Mouse (Mus musculus): ENCODE measurements around the gene Map3k7.

Map3k7 gene

DNA sequence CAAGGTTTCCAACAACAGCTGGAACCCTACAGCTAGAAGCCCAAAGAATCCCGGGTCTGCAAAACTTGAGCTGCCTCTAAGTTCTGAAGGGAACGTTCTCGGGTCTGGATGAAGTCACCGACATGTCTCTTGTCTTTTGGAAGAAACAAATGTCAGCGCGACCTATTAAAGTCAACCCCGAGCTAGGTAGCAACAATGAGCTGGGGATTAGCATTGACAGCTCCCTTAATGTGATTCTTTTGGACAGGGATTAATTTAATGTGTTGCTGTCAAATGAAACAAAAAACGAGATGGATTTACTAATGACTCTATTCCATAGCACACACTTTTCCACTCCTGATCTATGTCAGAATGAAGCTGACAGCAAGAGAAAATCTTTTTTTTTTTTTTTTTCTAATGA is 27.5 kb upstream of the Map3k7 start:
- Histone ChIP-seq H3K4me1 (replicated peaks; ENCODE audit: low read depth, low read length) (peaks cover 10% of the 10 kb centered on the region; the same call in 1 of the 2 replicates), H3K27me3 (ENCODE audit: insufficient read depth, low read length) (peaks cover 20% of the 10 kb centered on the region), H3K9me3 (ENCODE audit: low read length) (no peaks in the 10 kb centered on the region), H3K36me3 (ENCODE audit: insufficient read depth, low read length) (no peaks in the 10 kb centered on the region), H3K4me3 (replicated peaks; ENCODE audit: low read length) (no peak overlapping the region)
- no peak for TF ChIP-seq NANOG (IDR thresholded peaks at IDR 0.05; ENCODE audit: borderline replicate concordance, low read length)
- no peak for TF ChIP-seq CTCF (conservative IDR thresholded peaks at IDR 0.05; ENCODE audit: low read length)
- no peak for TF ChIP-seq POU5F1 (IDR thresholded peaks at IDR 0.05; ENCODE audit: borderline replicate concordance, low read length)

DNA sequence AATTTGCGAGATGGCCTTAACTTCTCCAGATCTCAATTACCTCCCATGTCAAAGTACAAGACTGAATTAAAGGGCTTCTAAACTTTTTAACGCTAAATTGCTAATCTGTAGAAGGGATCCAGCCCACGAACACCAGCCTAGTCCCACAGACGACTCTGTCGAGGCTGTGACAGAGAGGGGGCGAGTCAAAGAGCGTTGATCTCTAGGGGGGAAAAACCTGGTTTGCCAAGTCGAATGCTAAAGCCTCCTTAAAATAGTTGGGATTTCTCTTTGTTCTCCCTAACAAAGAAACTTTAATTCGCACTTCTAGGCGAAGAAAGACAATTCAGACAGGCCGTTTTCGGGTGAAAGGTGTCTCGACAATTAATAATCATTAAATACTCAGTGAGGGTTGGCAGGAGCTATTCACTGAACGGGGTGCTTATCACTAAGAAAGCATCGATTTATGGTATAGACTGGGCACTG is 27.0 kb upstream of the Map3k7 start:
- no peak for TF ChIP-seq NANOG (IDR thresholded peaks at IDR 0.05; ENCODE audit: borderline replicate concordance, low read length)
- TF ChIP-seq CTCF (conservative IDR thresholded peaks at IDR 0.05; ENCODE audit: low read length) = no peak
- TF ChIP-seq POU5F1 (IDR thresholded peaks at IDR 0.05; ENCODE audit: borderline replicate concordance, low read length) = no peak
- Histone ChIP-seq H3K27me3 (ENCODE audit: insufficient read depth, low read length) (peaks cover 19% of the 10 kb centered on the region), H3K9me3 (ENCODE audit: low read length) (no peaks in the 10 kb centered on the region), H3K36me3 (ENCODE audit: insufficient read depth, low read length) (no peaks in the 10 kb centered on the region), H3K4me3 (replicated peaks; ENCODE audit: low read length) (peak overlapping the region; percentile 78), H3K4me1 (replicated peaks; ENCODE audit: low read depth, low read length) (peaks cover 10% of the 10 kb centered on the region; the same call in 1 of the 2 replicates)

GRCm38 (mm10) chr4:31937376-31938281 is 26.3 kb upstream of the Map3k7 start:
- peak overlapping the region; percentile 78 for H3K4me3 ChIP-seq (replicated peaks; ENCODE audit: low read length)
- H3K9me3 ChIP-seq (ENCODE audit: low read length) = no peaks in the 10 kb centered on the region
- peaks cover 17% of the 10 kb centered on the region for H3K27me3 ChIP-seq (ENCODE audit: insufficient read depth, low read length)
- H3K36me3 ChIP-seq (ENCODE audit: insufficient read depth, low read length) = no peaks in the 10 kb centered on the region
- TF ChIP-seq CTCF (conservative IDR thresholded peaks at IDR 0.05; ENCODE audit: low read length) = no peak
- no peak for TF ChIP-seq NANOG (IDR thresholded peaks at IDR 0.05; ENCODE audit: borderline replicate concordance, low read length)
- no peak for TF ChIP-seq POU5F1 (IDR thresholded peaks at IDR 0.05; ENCODE audit: borderline replicate concordance, low read length)
- H3K4me1 ChIP-seq (replicated peaks; ENCODE audit: low read depth, low read length) = peaks cover 10% of the 10 kb centered on the region; the same call in 1 of the 2 replicates

GRCm38 (mm10) chr4:31938416-31939106 is 25.3 kb upstream of the Map3k7 start:
- Histone ChIP-seq H3K4me3 (replicated peaks; ENCODE audit: low read length) (no peak overlapping the region), H3K36me3 (ENCODE audit: insufficient read depth, low read length) (no peaks in the 10 kb centered on the region), H3K9me3 (ENCODE audit: low read length) (peaks cover 9% of the 10 kb centered on the region), H3K27me3 (ENCODE audit: insufficient read depth, low read length) (peaks cover 17% of the 10 kb centered on the region), H3K4me1 (replicated peaks; ENCODE audit: low read depth, low read length) (peaks cover 10% of the 10 kb centered on the region; the same call in 1 of the 2 replicates)
- no peak for TF ChIP-seq CTCF (conservative IDR thresholded peaks at IDR 0.05; ENCODE audit: low read length)
- no peak for TF ChIP-seq NANOG (IDR thresholded peaks at IDR 0.05; ENCODE audit: borderline replicate concordance, low read length)
- TF ChIP-seq POU5F1 (IDR thresholded peaks at IDR 0.05; ENCODE audit: borderline replicate concordance, low read length) = no peak

DNA sequence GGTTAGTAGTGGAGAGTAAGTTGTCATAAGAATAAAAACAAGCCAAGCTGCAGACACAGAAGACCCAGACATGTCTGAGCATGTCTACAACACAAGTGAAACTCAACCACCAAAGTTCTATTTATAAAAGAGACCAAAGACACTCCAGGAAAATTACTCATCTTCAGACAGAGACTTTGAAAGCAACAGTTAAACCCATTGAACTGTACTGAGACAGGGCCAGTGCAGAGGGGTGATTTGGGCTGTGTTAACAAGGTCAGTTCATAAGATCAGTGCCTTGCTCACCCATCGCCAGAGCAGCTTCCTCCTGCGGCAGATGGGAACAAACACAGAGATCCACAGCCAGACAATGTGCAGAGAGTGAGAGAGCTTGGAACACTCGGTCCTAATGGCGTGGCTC is 22.3 kb upstream of the Map3k7 start:
- Histone ChIP-seq H3K27me3 (ENCODE audit: insufficient read depth, low read length) (peaks cover 11% of the 10 kb centered on the region), H3K9me3 (ENCODE audit: low read length) (peaks cover 9% of the 10 kb centered on the region), H3K4me3 (replicated peaks; ENCODE audit: low read length) (no peak overlapping the region), H3K4me1 (replicated peaks; ENCODE audit: low read depth, low read length) (peaks cover 10% of the 10 kb centered on the region; the same call in 1 of the 2 replicates), H3K36me3 (ENCODE audit: insufficient read depth, low read length) (no peaks in the 10 kb centered on the region)
- TF ChIP-seq CTCF (conservative IDR thresholded peaks at IDR 0.05; ENCODE audit: low read length) (no peak), POU5F1 (IDR thresholded peaks at IDR 0.05; ENCODE audit: borderline replicate concordance, low read length) (no peak), NANOG (IDR thresholded peaks at IDR 0.05; ENCODE audit: borderline replicate concordance, low read length) (no peak)

DNA sequence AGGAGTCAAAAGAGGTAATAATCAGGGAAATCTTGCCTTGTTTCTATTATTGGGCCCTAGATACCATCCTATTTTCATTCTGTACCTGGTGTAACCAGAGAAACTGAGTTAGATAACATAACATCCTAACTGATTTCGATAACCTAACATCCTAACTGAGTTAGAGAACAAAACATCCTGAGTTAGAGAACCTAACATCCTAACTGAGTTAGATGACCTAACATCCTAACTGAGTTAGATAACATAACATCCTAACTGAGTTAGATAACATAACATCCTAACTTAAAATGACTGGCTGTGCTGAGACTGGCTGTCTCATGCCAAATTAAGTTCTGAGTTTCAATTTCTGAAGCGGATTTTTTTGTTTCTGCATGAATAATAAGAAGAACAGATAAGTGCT is 20.9 kb upstream of the Map3k7 start:
- peaks cover 9% of the 10 kb centered on the region for H3K9me3 ChIP-seq (ENCODE audit: low read length)
- TF ChIP-seq POU5F1 (IDR thresholded peaks at IDR 0.05; ENCODE audit: borderline replicate concordance, low read length) (no peak), CTCF (conservative IDR thresholded peaks at IDR 0.05; ENCODE audit: low read length) (no peak), NANOG (IDR thresholded peaks at IDR 0.05; ENCODE audit: borderline replicate concordance, low read length) (no peak)
- no peaks in the 10 kb centered on the region for H3K4me1 ChIP-seq (replicated peaks; ENCODE audit: low read depth, low read length)
- H3K36me3 ChIP-seq (ENCODE audit: insufficient read depth, low read length) = no peaks in the 10 kb centered on the region
- H3K4me3 ChIP-seq (replicated peaks; ENCODE audit: low read length) = no peak overlapping the region
- no peaks in the 10 kb centered on the region for H3K27me3 ChIP-seq (ENCODE audit: insufficient read depth, low read length)

DNA sequence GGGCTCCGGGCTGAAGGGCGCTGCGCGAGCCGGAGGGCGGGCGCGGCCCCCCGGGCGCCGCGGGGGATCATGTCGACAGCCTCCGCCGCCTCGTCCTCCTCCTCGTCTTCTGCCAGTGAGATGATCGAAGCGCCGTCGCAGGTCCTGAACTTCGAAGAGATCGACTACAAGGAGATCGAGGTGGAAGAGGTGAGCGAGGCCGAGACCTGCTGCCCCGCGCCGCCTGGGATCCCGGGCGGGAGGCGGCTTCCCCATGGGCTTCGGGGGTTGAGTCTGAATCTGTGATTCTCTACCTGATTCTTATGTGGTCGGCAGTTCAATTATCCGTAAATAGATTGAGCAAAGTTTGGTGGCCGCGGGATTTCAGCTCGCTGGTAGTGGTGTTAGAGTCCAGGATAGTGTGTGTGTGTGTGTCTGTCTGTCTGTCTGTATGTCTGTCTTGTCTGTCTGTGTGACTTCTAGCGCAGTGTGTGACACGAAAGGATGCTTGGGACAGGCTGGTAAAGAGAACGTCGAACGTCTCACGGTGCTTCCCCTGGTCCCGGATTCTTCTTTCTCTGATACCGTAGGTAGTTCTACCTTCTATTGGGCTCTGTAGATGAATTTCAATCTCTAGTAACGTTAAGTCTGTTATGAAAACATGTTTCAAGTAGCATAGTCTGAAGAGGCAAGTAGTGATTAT is 438 bp downstream of the Map3k7 start:
- Histone ChIP-seq H3K4me1 (replicated peaks; ENCODE audit: low read depth, low read length) (peaks cover 44% of the 10 kb centered on the region), H3K4me3 (replicated peaks; ENCODE audit: low read length) (peak overlapping the region; percentile 95), H3K36me3 (ENCODE audit: insufficient read depth, low read length) (peaks cover 3% of the 10 kb centered on the region; the same call in 1 of the 2 replicates), H3K27me3 (ENCODE audit: insufficient read depth, low read length) (no peaks in the 10 kb centered on the region), H3K9me3 (ENCODE audit: low read length) (no peaks in the 10 kb centered on the region)
- TF ChIP-seq POU5F1 (IDR thresholded peaks at IDR 0.05; ENCODE audit: borderline replicate concordance, low read length) (no peak), NANOG (IDR thresholded peaks at IDR 0.05; ENCODE audit: borderline replicate concordance, low read length) (no peak), CTCF (conservative IDR thresholded peaks at IDR 0.05; ENCODE audit: low read length) (no peak)

DNA sequence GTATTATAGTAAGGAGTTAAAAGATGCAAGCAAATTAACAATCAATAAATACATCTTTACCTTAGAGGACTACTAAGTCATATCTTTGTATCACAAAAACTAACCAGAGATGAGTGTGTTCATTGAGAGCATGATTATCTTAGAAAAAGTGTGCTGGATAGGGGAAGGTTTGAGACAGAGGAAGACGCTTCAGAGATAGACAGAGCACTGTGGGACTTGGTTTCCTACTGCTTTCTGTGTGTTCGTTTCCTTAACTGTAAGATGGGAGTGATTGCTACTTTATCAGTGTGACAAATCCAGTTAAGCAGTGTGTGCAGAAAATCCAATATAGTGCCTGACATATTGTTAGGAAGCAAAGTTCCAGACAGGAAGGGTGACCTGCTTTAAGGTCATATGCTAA is 1.3 kb downstream of the Map3k7 start:
- H3K36me3 ChIP-seq (ENCODE audit: insufficient read depth, low read length) = peaks cover 3% of the 10 kb centered on the region; the same call in 1 of the 2 replicates
- peak overlapping the region; percentile 95; the same call in 1 of the 2 replicates for H3K4me3 ChIP-seq (replicated peaks; ENCODE audit: low read length)
- no peaks in the 10 kb centered on the region for H3K27me3 ChIP-seq (ENCODE audit: insufficient read depth, low read length)
- TF ChIP-seq POU5F1 (IDR thresholded peaks at IDR 0.05; ENCODE audit: borderline replicate concordance, low read length) (no peak), NANOG (IDR thresholded peaks at IDR 0.05; ENCODE audit: borderline replicate concordance, low read length) (no peak), CTCF (conservative IDR thresholded peaks at IDR 0.05; ENCODE audit: low read length) (no peak)
- H3K9me3 ChIP-seq (ENCODE audit: low read length) = no peaks in the 10 kb centered on the region
- peaks cover 50% of the 10 kb centered on the region for H3K4me1 ChIP-seq (replicated peaks; ENCODE audit: low read depth, low read length)

Measured in E14TG2a.4 (cell line).